In genomic region chr2:67226299-67226698, GRCm38 (mm10) we compare ENCODE assay signal across 18 mouse cellular contexts.
A peak's percentile ranks its signal among the peaks of the same experiment; 100 is the strongest.
DNase-seq lines count a peak whose midpoint lies in the region; ATAC-seq and TF ChIP-seq lines count a peak whose summit lies in the region.
"Had no signal": no experiment of that assay in that cellular context is flagged by ENCODE, and none has a peak within 500 bp of the region (broad histone marks: within the 10 kb centered on the region; RNA-seq: fewer than 3 reads in every experiment).

No protein-coding gene starts in this region.

- H3K4me2 ChIP-seq in liver, postnatal 0 days (ENCODE audit: low read depth, low read length) = no peak overlapping the region
- H3K4me2 ChIP-seq in liver, embryonic 11.5 days = no peak overlapping the region
- H3K4me2 ChIP-seq: limb, embryonic 12.5 days; stomach, embryonic 15.5 days had no signal

- WGBS in liver, postnatal 0 days (ENCODE audit: insufficient replicate concordance) = 62% methylated on average over 2 of the region's 2 CpGs
- WGBS in liver, embryonic 11.5 days = 83% methylated on average over 2 of the region's 2 CpGs

- H3K4me1 ChIP-seq in liver, postnatal 0 days (ENCODE audit: insufficient read depth) = no peaks in the 10 kb centered on the region
- H3K4me1 ChIP-seq in liver, embryonic 11.5 days (replicated peaks; ENCODE audit: control insufficient read depth, insufficient read depth, low read length) = no peaks in the 10 kb centered on the region
- H3K4me1 ChIP-seq: limb, embryonic 12.5 days; stomach, embryonic 15.5 days had no signal

- H3K9me3 ChIP-seq in liver, postnatal 0 days (ENCODE audit: low read length) = no peaks in the 10 kb centered on the region
- H3K9me3 ChIP-seq in liver, embryonic 11.5 days (ENCODE audit: control insufficient read depth, low read length) = no peaks in the 10 kb centered on the region
- H3K9me3 ChIP-seq: limb, embryonic 12.5 days; stomach, embryonic 15.5 days had no signal

- no peak for ATAC-seq in liver, postnatal 0 days
- ATAC-seq in liver, embryonic 11.5 days (replicated peaks; ENCODE audit: low FRiP score) = no peak
- no peak for ATAC-seq in granulocyte monocyte progenitor cell, adult 5-6 weeks (replicated peaks; ENCODE audit: poor library complexity, severe bottlenecking)

- no peak for TF ChIP-seq EP300 in liver, postnatal 0 days (IDR thresholded peaks at IDR 0.05; ENCODE audit: low read depth)

- no peaks in the 10 kb centered on the region for H3K36me3 ChIP-seq in liver, postnatal 0 days (replicated peaks; ENCODE audit: insufficient read depth, low read length)
- H3K36me3 ChIP-seq in liver, embryonic 11.5 days (ENCODE audit: control insufficient read depth, insufficient read depth, low read length) = no peaks in the 10 kb centered on the region
- H3K36me3 ChIP-seq: limb, embryonic 12.5 days; stomach, embryonic 15.5 days had no signal

- no peak overlapping the region for H3K9ac ChIP-seq in liver, postnatal 0 days (replicated peaks)
- H3K9ac ChIP-seq in liver, embryonic 11.5 days (ENCODE audit: low read depth, low read length) = no peak overlapping the region
- H3K9ac ChIP-seq: limb, embryonic 12.5 days; stomach, embryonic 15.5 days had no signal

- H3K27ac ChIP-seq in gastrocnemius, adult 2 months = no peak overlapping the region
- no peak overlapping the region for H3K27ac ChIP-seq in liver, postnatal 0 days (ENCODE audit: low read depth)
- no peak overlapping the region for H3K27ac ChIP-seq in liver, embryonic 11.5 days (ENCODE audit: low read depth, low read length)
- H3K27ac ChIP-seq: limb, embryonic 12.5 days; stomach, embryonic 15.5 days had no signal

- peak; percentile 56 for TF ChIP-seq CTCF in gastrocnemius, adult 2 months (IDR thresholded peaks at IDR 0.05)
- 0 out of 2 replicates have a peak, but pooled peaks have one; percentile 21 for TF ChIP-seq CTCF in liver, postnatal 0 days (IDR thresholded peaks at IDR 0.05; ENCODE audit: low read depth)

- intact Hi-C loops in gastrocnemius, adult 2 months (cut with DNase I) = loop anchor here (5.0 kb wide), 2 partner anchors 251 to 1126 kb away; no protein-coding TSS in a partner anchor
- intact Hi-C loops in left cerebral cortex, postnatal 36 days (cut with DNase I) = no loop called here

- no peak for DNase-seq in gastrocnemius, adult 2 months
- DNase-seq in gastrocnemius, postnatal 4 days (ENCODE audit: low spot score in 2 of 2) = no peak
- no peak for DNase-seq in liver, postnatal 0 days
- no peak for DNase-seq in liver, embryonic 11.5 days (ENCODE audit: low spot score)
- peak; percentile 11 for DNase-seq in MN1 (ENCODE audit: low spot score)
- DNase-seq in forelimb bud, embryonic 11.5 days (ENCODE audit: low read depth, low spot score) = peak; percentile 6
- DNase-seq in left cerebral cortex, postnatal 36 days (ENCODE audit: low spot score in 2 of 2) = no peak
- DNase-seq: adrenal gland, postnatal 10 days; cerebellum, adult 18-20 months; gastrocnemius, postnatal 36 days; heart, postnatal 36 days; kidney, postnatal 4 days; lung, postnatal 36 days; right cerebral cortex, postnatal 14 days had no signal

- H3K4me3 ChIP-seq in gastrocnemius, adult 2 months = no peak overlapping the region
- H3K4me3 ChIP-seq in liver, postnatal 0 days (ENCODE audit: low read depth, low read length) = no peak overlapping the region
- H3K4me3 ChIP-seq in liver, embryonic 11.5 days (ENCODE audit: low read depth, low read length) = no peak overlapping the region
- H3K4me3 ChIP-seq: erythroblast, embryonic 14.5 days; limb, embryonic 12.5 days; stomach, embryonic 15.5 days had no signal

- no peaks in the 10 kb centered on the region for H3K27me3 ChIP-seq in liver, postnatal 0 days (ENCODE audit: insufficient read depth, low read length)
- H3K27me3 ChIP-seq in liver, embryonic 11.5 days (replicated peaks; ENCODE audit: control insufficient read depth, insufficient read depth, low read length) = no peaks in the 10 kb centered on the region
- H3K27me3 ChIP-seq: limb, embryonic 12.5 days; stomach, embryonic 15.5 days had no signal

Comparison
In these comparisons a context has a peak if more than half of its experiments do, and no peak if none do; other contexts are left out.
1. DNase-seq: peak in MN1 (single experiment) and forelimb bud, embryonic 11.5 days (single experiment); none in gastrocnemius, adult 2 months (single experiment), gastrocnemius, postnatal 4 days (0 of 2), liver, postnatal 0 days (single experiment), liver, embryonic 11.5 days (single experiment) and left cerebral cortex, postnatal 36 days (0 of 2).